Mouse (Mus musculus) urinary bladder, adult 2 months (tissue): Measurements from ENCODE around the gene 1700016K19Rik. TPM values are rescaled to one million over a fixed set of nuclear protein-coding genes. Genes with fewer than 3 reads are reported as not detected.
A peak's percentile ranks its signal among the peaks of the same experiment; 100 is the strongest.

Experiments used
- DNase-seq: peaks from one replicate; pipeline ENCODE4 v3.0.0; 2022; ENCODE audit warnings: low spot score
- polyA plus RNA-seq: library from polyadenylated mRNA; depleted of rRNA; stranded (reverse); fragments of >200 nt; gene quantifications from 2 replicates; pipeline ENCODE4 v1.2.3, GENCODE M21; 2012; rRNA removed

The 1700016K19Rik gene
- 0.59 and 0.81 TPM in 2 replicates for polyA plus RNA-seq

DNA sequence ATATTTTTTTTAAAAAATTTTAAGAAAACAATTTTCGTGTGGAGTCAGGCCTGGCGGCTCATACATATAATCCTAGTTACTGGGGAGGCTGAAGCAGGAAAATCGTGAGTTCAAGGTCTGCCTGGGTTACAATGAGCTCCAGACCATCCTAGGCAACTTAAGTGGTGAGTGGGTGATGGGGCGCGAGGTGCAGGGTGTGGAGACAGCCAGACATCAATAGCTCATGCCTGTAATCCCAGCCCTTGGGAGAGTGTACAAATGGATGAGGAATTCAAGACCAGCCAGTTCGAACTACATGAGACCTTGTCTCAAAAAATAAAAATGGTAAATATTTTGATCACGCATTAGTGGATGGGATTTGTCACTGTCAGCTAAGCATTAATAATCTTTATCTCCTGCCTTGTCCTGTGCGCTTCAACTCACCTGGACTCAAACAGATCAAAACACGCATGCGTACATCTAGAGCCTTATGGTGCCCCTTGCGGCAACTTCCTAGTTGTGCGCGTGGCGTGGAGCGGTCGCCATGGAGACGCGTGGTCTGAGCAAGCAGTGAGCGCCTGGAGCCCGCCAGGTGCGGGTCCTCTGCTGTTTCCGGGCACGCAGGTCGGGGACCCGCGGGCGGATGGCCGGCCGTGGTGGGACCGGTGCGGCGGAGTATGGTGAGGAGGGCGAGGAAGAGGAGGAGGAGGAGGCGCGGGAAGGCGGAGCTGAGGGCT, at the start of gene 1700016K19Rik:
Gene 1700016K19Rik (plus strand): TSS at position 473 of the 716 bp plus-strand sequence.
- DNase-seq = peak; percentile 59

DNA sequence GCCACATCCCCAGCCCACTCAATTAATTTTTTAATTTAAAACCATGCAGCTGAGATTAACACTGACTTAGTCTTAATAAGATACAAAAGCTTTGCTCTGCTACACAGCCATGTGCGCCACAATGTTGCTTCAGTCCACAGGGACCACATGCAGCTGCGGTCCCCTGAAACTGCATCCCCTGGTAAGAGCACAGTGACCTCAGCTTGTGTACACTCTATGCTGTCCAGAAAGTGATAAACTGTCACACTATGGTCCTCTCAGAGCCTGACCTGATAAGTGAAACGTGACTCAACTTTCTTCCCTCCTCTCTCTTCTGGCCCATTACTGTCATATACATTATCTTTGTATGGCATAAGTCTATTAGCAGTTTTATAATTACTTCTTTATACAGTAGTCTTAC, 49.3 kb upstream of the 1700016K19Rik start:
- DNase-seq = no peak

DNA sequence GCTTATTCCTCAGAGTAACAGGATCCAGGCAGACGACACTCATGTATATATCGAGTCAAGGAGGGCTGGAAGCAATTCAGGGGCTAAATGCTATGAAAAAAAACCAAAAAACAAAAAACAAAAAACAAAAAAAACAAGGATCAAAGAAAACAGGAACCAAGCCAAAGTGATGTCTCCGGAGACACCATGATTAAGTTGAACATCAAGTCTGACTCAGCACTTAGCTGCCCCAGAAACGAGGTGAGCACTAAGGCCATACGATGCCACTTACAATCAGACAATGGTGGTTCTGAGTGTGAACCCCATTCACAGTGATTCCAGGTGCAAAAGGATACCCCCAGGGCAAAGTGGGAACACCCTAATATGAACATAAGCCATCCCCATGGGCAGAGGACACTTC, 47.8 kb upstream of the 1700016K19Rik start:
- no peak for DNase-seq

- no peak for DNase-seq
Observed at GRCm38 (mm10) chr11:75954896-75955295, 44.8 kb upstream of the 1700016K19Rik start.

DNA sequence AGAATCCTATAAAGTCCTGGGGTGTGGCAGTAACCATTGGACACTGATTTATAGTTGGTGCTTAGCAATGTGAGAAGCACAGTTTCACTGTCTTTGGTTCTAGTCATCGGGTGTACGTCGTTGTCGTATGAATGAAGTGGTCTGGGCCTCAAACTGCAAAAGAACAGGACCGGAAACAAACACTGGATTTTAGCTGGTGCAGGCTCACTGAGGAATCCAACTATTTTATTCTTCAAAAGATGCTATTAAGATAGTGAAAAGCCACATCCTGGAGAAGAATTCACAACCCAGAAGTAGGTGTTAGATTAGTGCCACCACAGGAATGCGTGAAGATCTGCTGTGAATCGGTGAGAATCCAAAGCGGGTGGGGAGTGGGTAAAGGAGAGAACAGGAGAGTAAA, 43.1 kb upstream of the 1700016K19Rik start:
- DNase-seq = no peak

DNA sequence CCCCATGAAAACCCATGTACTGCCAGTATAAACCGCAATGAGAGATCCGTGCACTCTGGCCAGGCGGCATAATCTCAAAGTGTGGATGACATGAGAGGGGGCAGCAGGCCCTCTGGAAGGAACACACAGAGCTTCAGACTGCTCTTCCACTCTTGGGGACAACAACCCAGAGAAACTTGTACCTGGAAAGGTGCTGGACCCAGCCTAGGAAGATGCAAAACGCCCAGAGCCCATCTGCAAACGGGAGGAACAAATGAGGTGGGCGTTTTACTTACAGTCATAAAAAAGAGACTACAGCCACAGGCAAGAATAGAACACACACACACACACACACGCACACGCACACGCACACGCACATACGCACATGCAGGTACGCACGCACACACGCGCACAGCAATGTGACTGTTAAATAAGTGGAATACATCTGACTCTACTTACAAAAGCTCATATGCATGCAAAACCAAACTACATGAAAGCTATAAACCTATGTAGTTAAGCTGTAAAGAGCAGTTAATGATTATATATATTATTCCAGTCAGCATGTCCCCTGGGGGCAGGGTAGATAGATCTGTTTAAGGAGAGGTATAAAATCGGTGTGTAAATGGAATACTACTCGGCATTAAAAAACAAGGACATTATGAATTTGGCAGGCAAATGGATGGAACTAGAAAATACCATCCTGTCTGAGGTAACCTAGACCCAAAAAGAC, 42.4 kb upstream of the 1700016K19Rik start:
- no peak for DNase-seq

DNA sequence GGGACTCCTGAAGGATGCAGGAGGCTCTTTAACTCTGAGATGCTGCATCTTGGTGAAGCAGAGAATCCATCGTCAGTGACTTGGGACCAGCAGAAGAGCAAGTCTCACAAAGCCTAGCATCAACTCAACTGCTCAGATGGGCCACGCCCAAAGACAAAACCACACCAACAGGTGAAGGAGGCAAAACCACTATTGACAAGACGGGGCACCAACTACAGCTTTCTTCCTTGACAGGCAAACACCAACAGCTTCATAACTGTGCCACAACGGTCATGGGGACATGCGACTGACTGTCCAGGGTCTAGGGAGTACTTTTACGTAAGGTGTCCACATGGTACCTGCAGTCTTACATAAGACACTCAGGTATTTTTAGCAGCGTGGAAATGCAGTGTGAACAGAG, 37.9 kb upstream of the 1700016K19Rik start:
- no peak for DNase-seq

- DNase-seq = no peak
Observed at GRCm38 (mm10) chr11:75963730-75964475, 35.8 kb upstream of the 1700016K19Rik start.

DNA sequence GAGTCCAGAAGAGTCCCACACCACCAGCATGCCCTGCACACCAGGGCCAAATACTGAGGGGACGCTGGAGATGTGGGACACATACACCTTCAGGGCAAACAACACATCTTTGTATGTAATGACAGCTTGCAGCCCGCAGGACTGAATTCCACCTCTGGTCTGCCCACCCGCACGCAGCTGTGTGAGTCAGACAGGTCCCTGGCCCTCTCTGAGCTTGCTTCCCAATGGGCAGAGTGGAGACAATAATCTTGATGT, 35.3 kb upstream of the 1700016K19Rik start:
- DNase-seq = no peak

- no peak for DNase-seq
Observed at GRCm38 (mm10) chr11:75965674-75966400, 33.9 kb upstream of the 1700016K19Rik start.

- DNase-seq = peak; percentile 88
Observed at GRCm38 (mm10) chr11:75966401-75967372, 33.0 kb upstream of the 1700016K19Rik start.

- DNase-seq = no peak
Observed at GRCm38 (mm10) chr11:75968761-75969160, 31.0 kb upstream of the 1700016K19Rik start.

DNA sequence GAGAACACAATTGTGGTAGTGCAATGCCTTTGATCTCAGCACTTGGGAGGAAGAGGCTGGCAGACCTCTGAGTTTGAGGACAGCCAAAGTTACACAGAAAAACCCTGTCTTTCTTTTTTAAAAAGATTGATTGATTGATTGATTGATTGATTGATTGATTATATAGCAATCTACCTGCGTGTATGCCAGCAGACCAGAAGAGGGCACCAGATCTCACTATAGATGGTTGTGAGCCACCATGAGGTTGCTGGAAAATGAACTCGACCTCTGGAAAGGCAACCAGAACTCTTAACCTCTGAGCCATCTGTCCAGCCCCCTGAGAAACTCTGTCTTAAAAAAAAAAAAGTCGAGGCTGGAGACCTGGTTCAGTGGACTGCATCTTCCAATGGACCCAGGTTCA, 29.1 kb upstream of the 1700016K19Rik start:
- DNase-seq = no peak

DNA sequence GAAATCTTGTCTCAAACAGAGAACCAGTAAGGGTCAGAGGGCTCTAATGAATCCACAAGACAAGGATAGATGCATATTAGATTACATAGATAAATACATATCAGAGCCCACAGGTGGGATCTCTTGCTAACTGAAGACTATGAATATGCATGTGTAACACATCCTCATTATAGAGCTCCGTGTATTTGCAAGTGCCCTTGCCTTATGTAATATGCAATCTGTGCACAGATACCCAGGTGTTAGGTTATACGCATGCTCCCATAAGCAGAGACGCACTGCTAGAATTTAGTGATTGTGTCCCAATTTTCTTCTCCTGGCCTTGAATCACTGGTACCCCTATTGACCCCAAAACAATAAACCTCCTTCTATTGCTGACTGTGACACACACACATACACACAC, 27.5 kb upstream of the 1700016K19Rik start:
- DNase-seq = no peak

GRCm38 (mm10) chr11:75972916-75973567, 26.7 kb upstream of the 1700016K19Rik start:
- no peak for DNase-seq

- no peak for DNase-seq
Observed at GRCm38 (mm10) chr11:75973988-75974387, 25.7 kb upstream of the 1700016K19Rik start.

- no peak for DNase-seq
Observed at GRCm38 (mm10) chr11:75976748-75977147, 23.0 kb upstream of the 1700016K19Rik start.

DNA sequence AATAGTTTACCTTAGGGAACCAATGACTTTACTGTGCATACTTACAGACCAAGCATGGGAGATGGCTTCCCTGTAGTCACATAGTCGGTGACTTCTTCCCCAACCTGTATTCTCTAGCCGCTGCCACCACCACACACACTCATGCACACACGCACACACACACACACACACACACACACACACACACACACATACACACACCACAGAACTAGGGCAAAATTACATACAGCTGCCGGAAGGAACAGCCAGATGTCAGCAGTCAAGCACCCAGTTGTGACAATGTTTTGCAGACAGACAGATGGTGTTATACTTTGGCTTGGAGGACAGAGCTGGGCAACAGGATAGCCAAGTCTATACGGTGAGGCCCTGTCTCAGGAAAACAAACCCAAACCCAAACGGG, 21.7 kb upstream of the 1700016K19Rik start:
- DNase-seq = no peak

DNA sequence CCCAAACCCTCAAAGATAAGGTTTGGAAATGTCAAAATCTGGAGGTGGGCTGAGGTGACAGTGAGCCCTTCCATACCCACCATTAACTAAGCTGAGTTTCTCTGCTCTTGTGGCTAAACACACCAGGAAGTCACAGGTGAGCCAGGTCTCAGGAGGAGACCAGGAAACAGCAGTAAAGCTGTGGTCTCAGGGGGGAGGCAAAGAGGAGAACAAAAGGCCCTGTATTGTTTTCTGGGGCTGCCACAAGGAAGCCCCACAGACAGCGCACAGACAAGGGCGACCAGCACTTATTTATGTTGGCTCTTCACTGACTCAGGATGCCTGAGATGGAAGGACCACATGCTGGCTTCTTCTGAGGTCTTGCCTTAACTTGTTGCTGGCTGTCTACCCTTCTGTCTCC, 19.3 kb upstream of the 1700016K19Rik start:
- DNase-seq = no peak

GRCm38 (mm10) chr11:75983194-75983593, 16.5 kb upstream of the 1700016K19Rik start:
- no peak for DNase-seq
